Mouse (Mus musculus): Measurements from ENCODE around the gene Apc2. TPM values are rescaled to one million over a fixed set of nuclear protein-coding genes. Genes with fewer than 3 reads are reported as not detected.
A peak's percentile ranks its signal among the peaks of the same experiment; 100 is the strongest.

Gene Apc2
- polyA plus RNA-seq, 1 experiment = 54.9 TPM

DNA sequence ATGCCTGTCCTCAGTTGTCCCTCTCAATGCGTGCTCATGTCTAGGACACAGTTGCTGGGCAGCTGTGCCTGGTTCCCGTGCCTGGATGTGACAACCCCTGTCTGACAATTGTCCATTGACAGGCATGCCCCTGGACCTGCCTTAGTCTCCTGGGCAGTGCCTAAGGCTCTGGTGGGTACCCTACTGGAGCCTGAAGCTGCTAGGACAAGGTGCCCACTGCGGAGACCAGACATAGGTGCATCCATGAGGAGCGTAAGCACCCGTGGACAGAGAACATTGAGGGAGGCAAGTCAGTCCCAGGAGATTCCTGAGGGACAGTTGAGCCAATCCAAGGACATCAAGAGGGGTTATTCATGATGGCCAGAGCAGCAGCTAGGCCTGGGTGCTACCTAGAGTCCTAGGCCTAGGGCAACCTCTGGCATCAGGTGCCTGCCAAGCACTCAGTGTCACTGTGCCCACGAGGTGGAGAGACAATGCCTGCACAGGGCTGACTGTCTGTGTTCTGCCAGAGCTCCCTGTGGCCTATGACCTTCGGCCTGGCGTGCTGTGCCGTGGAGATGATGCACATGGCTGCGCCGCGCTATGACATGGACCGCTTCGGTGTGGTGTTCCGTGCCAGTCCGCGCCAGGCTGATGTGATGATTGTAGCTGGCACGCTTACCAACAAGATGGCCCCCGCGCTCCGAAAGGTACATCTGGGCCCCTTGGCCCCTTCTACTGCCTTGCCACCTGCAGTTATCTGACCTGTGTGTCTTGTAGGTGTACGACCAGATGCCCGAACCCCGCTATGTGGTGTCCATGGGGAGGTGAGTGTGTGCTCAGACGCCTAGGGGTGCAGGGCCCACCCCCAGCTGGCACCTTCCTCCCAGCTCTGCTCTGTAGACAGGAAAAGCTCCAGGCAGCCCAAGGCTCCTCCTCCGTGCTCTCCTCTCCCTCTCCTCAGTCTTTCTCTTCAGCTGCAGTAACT lies 41.2 kb upstream of the Apc2 start:
- Histone ChIP-seq H3K27ac (ENCODE audit: insufficient read depth, low read length) (no peak overlapping the region), H3K4me3 (ENCODE audit: insufficient read depth, low read length) (no peak overlapping the region), H3K4me1 (ENCODE audit: control insufficient read depth, insufficient read depth, low read length) (peaks cover 5% of the 10 kb centered on the region)
- TF ChIP-seq CTCF (IDR thresholded peaks at IDR 0.05; ENCODE audit: extremely low read depth, insufficient read depth, low read length) (no peak), POLR2A (IDR thresholded peaks at IDR 0.05; ENCODE audit: extremely low read depth, insufficient read depth, low read length) (no peak)

DNA sequence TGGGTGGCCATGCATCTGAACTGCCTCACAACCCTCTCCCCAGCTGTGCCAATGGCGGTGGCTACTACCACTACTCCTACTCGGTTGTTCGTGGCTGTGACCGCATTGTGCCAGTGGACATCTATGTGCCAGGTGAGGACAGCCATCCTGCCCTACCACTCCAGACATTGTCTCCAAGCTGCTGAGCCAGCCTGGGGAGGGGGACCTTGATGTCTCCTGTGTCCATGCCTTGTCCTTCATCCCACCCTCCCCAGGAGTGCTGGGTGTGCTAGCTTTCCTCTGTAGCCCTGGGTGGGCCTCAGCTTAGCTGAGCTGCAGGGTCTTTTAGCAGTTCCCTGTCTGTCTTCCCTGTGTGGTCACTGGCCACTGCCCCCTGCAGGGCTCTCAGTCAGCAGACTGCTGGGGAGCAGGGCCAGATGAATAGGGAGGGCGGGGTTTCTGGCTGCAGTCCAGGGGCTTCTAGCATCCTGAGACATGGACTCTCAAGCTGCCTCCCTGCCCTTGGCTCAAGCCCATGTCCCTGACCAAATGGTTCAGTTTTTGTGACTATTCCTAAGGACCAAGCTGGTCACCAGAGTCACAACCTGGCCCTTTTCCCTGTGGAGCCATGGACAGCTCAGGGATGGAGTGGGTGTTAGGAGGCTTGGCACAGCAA lies 39.8 kb upstream of the Apc2 start:
- TF ChIP-seq POLR2A (IDR thresholded peaks at IDR 0.05; ENCODE audit: extremely low read depth, insufficient read depth, low read length) (0 out of 2 replicates have a peak, but pooled peaks have one; percentile 0), CTCF (IDR thresholded peaks at IDR 0.05; ENCODE audit: extremely low read depth, insufficient read depth, low read length) (no peak)
- Histone ChIP-seq H3K27ac (ENCODE audit: insufficient read depth, low read length) (no peak overlapping the region), H3K4me3 (ENCODE audit: insufficient read depth, low read length) (no peak overlapping the region), H3K4me1 (ENCODE audit: control insufficient read depth, insufficient read depth, low read length) (no peaks in the 10 kb centered on the region)

DNA sequence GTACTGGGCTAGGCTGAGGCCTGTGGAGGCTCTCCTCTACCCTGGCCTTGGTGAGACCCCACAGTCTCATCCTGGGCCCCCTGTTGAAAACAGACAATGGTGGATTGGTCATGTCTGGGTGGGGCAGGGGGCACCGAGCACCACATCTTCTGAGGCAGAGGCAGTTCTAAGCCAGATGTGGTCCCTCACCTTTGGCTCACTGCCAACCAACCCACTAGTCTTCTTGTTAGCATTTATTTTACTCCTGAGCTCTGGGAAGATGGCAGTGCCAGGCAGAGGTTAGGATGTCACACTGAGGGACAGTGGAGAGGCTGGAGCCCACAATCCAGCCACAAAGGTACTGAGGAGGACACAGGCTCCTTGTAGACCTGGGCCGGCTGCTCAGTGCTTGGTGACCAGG lies 37.8 kb upstream of the Apc2 start:
- no peak for TF ChIP-seq POLR2A (IDR thresholded peaks at IDR 0.05; ENCODE audit: extremely low read depth, insufficient read depth, low read length)
- no peak for TF ChIP-seq CTCF (IDR thresholded peaks at IDR 0.05; ENCODE audit: extremely low read depth, insufficient read depth, low read length)
- H3K4me3 ChIP-seq (ENCODE audit: insufficient read depth, low read length) = no peak overlapping the region
- no peak overlapping the region for H3K27ac ChIP-seq (ENCODE audit: insufficient read depth, low read length)
- H3K4me1 ChIP-seq (ENCODE audit: control insufficient read depth, insufficient read depth, low read length) = no peaks in the 10 kb centered on the region

DNA sequence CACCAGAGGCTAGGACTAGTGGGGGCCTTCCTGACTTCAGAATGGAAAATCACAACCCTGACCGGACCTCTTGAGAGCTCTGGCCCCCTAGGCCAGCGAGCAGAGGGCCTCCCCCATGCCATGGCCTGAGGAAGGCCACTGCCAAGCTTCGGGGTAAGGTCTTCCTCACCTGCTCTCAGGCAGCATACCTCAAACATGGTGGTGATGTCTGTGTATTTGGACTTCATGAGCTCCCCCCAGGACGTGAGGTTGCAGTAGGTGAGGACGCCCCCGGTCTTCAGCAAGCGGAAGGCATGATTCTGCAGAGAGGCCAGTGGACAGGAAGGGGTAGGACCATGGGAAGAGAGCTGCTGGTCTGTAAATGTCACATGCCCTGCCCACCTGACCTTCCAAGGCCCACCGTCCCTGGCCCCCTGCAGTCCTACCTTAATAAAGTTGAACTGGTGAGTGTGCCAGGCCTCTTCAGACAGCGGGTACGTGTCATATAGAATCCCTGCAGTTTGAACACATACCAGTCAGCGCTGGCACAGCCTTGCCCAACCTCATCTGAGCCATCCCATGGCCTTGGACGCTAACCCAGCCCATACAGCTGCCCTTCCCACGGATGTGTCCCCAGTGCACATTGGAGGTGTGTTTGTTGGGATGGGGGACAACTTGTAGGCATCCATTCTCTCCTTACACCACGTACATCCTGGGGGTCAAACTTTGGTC lies 36.9 kb upstream of the Apc2 start:
- H3K4me1 ChIP-seq (ENCODE audit: control insufficient read depth, insufficient read depth, low read length) = no peaks in the 10 kb centered on the region
- H3K27ac ChIP-seq (ENCODE audit: insufficient read depth, low read length) = no peak overlapping the region
- H3K4me3 ChIP-seq (ENCODE audit: insufficient read depth, low read length) = no peak overlapping the region
- TF ChIP-seq POLR2A (IDR thresholded peaks at IDR 0.05; ENCODE audit: extremely low read depth, insufficient read depth, low read length) (no peak), CTCF (IDR thresholded peaks at IDR 0.05; ENCODE audit: extremely low read depth, insufficient read depth, low read length) (no peak)

DNA sequence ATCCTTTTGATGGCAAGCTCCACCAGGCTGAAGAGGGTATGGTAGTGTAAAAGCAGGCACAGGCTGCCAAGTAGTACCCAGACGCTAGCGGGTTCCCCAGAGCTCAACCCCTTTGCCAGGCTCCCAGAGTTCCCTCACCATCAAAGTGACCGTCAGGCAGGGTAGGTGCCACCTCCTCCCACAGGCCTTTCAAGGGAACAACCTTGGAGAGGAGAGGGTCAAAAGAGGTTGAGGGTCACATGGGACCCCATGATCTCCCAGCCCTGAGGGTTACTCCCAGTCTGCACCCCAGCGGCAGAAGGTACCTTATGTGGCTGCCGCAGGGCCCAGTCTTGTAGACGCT lies 36.3 kb upstream of the Apc2 start:
- no peak for TF ChIP-seq CTCF (IDR thresholded peaks at IDR 0.05; ENCODE audit: extremely low read depth, insufficient read depth, low read length)
- TF ChIP-seq POLR2A (IDR thresholded peaks at IDR 0.05; ENCODE audit: extremely low read depth, insufficient read depth, low read length) = no peak
- Histone ChIP-seq H3K27ac (ENCODE audit: insufficient read depth, low read length) (no peak overlapping the region), H3K4me3 (ENCODE audit: insufficient read depth, low read length) (no peak overlapping the region), H3K4me1 (ENCODE audit: control insufficient read depth, insufficient read depth, low read length) (no peaks in the 10 kb centered on the region)

DNA sequence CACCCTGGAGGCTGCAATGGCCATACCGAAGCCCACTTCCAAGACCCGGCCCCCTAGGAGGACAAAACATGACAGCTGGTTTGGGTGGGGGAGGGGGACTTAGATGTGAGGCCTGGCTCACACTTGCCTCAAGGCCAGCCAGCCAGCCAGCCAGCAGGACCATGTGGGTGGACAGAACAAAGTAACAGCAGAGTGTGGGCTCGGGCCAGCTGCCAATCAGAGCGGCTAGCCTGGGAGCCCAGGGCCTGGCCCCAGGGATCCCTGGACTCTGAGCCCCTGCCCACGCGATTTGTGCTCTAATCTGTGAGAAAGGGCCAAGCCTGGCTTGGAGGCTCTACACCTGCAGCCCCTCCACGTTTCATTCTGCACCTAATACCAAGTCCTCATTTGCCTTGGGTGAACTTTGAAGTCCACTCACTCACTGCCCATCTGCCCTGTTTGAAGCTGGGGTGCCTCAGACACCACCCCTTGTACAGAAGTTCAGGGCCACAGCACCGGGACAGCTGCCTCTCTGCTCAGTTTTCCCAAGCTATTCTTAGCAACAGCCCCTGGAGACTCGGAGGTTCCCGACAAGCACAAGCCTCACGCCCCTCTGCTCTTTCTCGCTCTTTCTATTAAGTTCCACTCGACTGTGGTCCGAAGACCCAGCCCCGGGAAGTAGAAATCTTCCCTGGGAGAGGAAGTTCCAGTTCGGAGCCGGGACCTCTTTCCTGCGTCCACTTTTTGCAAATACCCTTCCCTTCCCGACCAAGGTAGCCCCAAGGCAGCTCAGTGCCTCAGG lies 35.7 kb upstream of the Apc2 start:
- Histone ChIP-seq H3K4me1 (ENCODE audit: control insufficient read depth, insufficient read depth, low read length) (no peaks in the 10 kb centered on the region), H3K4me3 (ENCODE audit: insufficient read depth, low read length) (peak overlapping the region; percentile 48), H3K27ac (ENCODE audit: insufficient read depth, low read length) (peak overlapping the region; percentile 85)
- TF ChIP-seq CTCF (IDR thresholded peaks at IDR 0.05; ENCODE audit: extremely low read depth, insufficient read depth, low read length) = no peak
- peak; percentile 7; the same call in 1 of the 2 replicates for TF ChIP-seq POLR2A (IDR thresholded peaks at IDR 0.05; ENCODE audit: extremely low read depth, insufficient read depth, low read length)

DNA sequence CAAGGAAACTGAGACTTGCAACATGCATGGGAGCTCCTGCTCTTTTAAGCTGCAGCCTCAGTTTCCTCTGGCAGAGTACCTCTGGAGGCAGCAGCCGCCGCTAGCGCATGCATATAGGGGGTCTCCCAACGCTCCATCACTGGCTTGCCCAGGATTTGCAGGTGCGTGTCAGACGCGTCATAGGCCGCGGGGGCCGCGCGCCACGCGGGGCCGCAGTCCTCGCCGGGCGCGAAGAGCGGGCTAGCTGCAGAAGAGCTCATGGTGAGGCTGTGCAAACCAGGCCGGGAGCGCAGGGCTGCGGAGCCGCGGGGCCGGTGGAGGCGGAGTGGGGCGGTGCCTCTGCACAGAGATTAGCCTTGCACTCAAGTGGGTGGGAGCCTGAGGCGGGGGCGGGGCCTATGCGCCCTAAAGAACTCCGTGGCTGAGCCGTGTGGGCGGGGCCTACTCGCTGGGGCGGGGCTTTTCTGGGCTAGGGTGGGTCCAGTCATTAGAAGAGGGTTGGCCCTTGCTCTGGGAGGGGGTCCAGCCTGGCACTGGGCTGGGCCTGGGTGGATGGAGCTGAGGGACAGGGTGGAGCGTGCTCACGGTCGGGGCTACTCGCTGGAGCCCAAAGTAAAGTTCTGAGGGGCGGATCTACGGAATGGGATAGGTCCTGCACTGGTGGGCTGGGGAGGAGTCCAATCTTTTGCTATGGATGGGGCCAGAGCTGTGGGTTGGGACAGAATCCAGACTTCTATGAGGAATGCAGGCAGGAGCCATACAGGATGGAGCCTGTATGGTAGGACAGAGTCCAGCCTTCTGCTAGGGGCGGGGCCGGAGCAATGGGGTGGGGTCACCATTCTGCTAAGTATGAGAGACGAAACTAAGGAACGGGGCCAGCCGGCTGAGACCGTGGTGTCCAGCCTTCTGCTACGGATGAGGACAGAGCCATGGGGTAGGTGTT lies 34.9 kb upstream of the Apc2 start, which contains the start of the genes Gamt and Dazap1:
Gamt (minus strand) TSS at position 371 of the 943 bp plus-strand sequence.
Dazap1 (plus strand) TSS at position 845 of the 943 bp plus-strand sequence.
- no peaks in the 10 kb centered on the region; the same call in 1 of the 2 replicates for H3K4me1 ChIP-seq (ENCODE audit: control insufficient read depth, insufficient read depth, low read length)
- TF ChIP-seq CTCF (IDR thresholded peaks at IDR 0.05; ENCODE audit: extremely low read depth, insufficient read depth, low read length) (no peak), POLR2A (IDR thresholded peaks at IDR 0.05; ENCODE audit: extremely low read depth, insufficient read depth, low read length) (peak; percentile 55; the same call in 1 of the 2 replicates)
- peak within 1 kb of the TSS; percentile 85 for H3K27ac ChIP-seq (ENCODE audit: insufficient read depth, low read length)
- peak within 1 kb of the TSS; percentile 48 for H3K4me3 ChIP-seq (ENCODE audit: insufficient read depth, low read length)

DNA sequence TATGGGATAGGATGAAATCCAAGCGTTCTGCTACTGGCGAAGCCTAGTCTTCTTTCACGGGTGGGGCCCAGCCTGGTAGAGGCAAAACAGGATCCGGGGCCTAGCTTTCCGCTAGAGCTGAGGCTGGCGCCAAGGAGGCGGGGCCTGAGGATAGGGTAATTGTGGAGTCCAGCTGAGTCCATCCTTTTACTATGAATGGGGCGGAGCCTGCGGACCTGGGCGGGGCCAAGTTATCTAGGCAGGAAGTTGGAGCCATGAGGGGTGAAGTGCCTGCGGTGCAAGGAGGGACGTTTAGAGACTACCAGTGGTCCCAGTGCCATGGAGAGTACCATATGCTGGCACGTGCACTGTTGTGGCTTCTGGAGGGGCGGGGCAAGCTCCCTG lies 34.2 kb upstream of the Apc2 start:
- TF ChIP-seq CTCF (IDR thresholded peaks at IDR 0.05; ENCODE audit: extremely low read depth, insufficient read depth, low read length) = no peak
- TF ChIP-seq POLR2A (IDR thresholded peaks at IDR 0.05; ENCODE audit: extremely low read depth, insufficient read depth, low read length) = 0 out of 2 replicates have a peak, but pooled peaks have one; percentile 41
- H3K27ac ChIP-seq (ENCODE audit: insufficient read depth, low read length) = peak overlapping the region; percentile 58
- no peaks in the 10 kb centered on the region; the same call in 1 of the 2 replicates for H3K4me1 ChIP-seq (ENCODE audit: control insufficient read depth, insufficient read depth, low read length)
- peak overlapping the region; percentile 48 for H3K4me3 ChIP-seq (ENCODE audit: insufficient read depth, low read length)

Measured in cortical plate, adult 2 months (tissue).